Mouse (Mus musculus): ENCODE results near the gene Trex1.

GRCm38 (mm10) chr9:109015397-109015796 is 44.1 kb downstream of the Trex1 start:
- TF ChIP-seq CTCF (IDR thresholded peaks at IDR 0.05; ENCODE audit: low read depth), result no peak
- no peak for TF ChIP-seq EP300 (IDR thresholded peaks at IDR 0.05; ENCODE audit: low read depth)

Data from liver, postnatal 0 days (tissue).